Mouse (Mus musculus): ENCODE results near the gene Rbms3.

The Rbms3 gene

GRCm38 (mm10) chr9:116976575-116977408 is 652.9 kb downstream of the Rbms3 start:
- DNase-seq (ENCODE audit: low spot score in 2 of 2) = no peak

DNA sequence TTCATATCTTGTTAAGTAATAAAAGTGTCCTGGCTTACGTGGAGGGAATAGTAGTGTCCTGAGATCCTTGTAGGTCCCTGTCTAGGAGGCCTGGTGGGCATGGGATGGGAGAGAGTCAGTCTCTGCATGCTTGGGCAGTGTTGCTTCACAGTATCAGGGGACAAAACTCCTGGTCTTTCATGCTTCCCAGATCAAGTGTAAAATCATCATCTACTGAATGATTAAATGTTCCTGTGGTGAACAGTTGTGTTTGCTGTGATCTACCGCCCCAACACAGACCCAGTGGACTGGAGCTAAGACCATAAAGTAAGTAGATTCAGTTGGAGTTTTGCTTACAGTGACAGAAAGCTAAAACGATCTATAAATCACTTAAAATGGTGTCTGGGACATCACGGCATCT is 654.4 kb downstream of the Rbms3 start:
- no peak for DNase-seq (ENCODE audit: low spot score in 2 of 2)

GRCm38 (mm10) chr9:116974134-116974533 is 655.6 kb downstream of the Rbms3 start:
- DNase-seq (ENCODE audit: low spot score in 2 of 2) = no peak

GRCm38 (mm10) chr9:116973594-116973993 is 656.1 kb downstream of the Rbms3 start:
- no peak for DNase-seq (ENCODE audit: low spot score in 2 of 2)

DNA sequence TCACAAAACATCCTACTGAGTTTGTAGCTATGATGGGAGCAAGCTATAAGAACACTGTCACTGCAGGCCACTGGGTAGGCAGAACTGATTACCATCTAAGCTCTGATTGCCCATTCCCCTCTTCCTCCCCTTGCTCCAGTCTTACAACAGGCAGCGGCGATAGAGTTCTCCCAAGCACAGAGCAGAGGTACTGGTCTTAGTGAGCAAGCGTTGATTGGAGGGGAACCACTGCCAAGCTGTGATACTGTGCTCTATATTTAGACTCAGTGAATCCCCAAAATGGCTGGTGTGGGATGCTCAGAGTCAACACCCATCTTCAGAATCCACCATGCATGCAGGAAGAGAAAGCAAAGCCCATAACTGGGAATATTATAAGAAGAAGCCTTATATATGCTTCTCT is 662.4 kb downstream of the Rbms3 start:
- DNase-seq (ENCODE audit: low spot score in 2 of 2) = no peak

- DNase-seq (ENCODE audit: low spot score in 2 of 2) = no peak
Measured at GRCm38 (mm10) chr9:116965691-116966090, 664.0 kb downstream of the Rbms3 start.

GRCm38 (mm10) chr9:116956156-116956555 is 673.6 kb downstream of the Rbms3 start:
- DNase-seq (ENCODE audit: low spot score in 2 of 2) = no peak

DNA sequence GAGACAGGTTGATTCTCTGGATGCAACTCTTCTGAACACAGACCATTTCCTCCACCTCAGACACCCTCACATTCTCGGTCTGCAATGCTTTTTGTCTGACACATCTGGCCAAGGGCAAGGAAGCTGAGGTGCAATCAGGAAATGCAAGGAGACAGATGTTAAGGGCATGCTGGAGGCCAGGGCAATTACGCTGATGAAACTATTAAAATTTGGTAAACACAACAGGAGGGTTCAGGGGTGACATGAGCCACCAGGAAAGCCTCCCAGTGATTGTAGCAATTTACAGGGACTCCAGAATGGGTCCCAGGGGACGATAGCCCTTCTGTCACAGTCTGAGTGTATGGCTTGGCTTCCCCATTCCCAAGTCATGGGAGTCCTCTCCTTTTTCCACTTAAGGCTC is 681.5 kb downstream of the Rbms3 start:
- no peak for DNase-seq (ENCODE audit: low spot score in 2 of 2)

DNA sequence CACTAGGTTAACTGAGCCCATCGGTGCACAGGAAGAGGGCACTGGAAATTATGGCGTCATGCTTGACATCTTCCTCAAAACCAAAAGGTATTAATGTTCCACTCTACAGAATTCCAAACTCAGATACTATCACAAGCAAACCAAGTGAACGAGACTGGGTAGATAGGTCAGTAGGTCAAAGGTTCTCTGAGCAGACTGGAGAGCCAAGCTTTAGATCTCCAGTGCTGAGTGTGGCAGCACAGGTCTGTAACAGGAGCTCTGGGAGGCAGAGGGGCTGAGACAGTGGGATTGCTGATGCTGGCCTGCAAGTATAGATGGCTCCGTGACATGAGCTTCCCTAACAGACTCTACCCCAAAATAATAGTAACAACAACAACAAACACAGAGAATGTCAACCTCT is 682.3 kb downstream of the Rbms3 start:
- no peak for DNase-seq (ENCODE audit: low spot score in 2 of 2)

- DNase-seq (ENCODE audit: low spot score in 2 of 2) = no peak
Measured at GRCm38 (mm10) chr9:116946787-116947186, 682.9 kb downstream of the Rbms3 start.

DNA sequence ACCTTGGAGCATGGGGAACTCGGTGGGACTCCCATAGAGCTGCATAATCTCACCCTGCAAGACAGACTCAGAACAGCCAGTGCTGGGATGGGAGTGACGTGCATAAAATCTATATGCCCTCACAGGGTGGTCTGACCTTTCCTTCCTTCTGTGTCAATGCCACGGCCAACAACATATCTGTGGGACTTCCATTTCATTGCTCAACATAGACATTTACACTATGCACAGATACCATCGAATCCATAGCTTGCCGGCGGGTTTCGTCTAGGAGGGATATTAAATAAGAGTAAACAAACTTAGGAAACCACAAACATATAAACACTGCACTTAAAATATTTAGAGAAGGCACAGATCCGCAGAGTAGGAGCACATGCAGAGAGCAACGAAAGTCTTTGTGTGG is 684.0 kb downstream of the Rbms3 start:
- DNase-seq (ENCODE audit: low spot score in 2 of 2) = no peak

GRCm38 (mm10) chr9:116943902-116944301 is 685.8 kb downstream of the Rbms3 start:
- DNase-seq (ENCODE audit: low spot score in 2 of 2) = no peak

- DNase-seq (ENCODE audit: low spot score in 2 of 2) = no peak
Measured at GRCm38 (mm10) chr9:116941116-116941515, 688.6 kb downstream of the Rbms3 start.

DNA sequence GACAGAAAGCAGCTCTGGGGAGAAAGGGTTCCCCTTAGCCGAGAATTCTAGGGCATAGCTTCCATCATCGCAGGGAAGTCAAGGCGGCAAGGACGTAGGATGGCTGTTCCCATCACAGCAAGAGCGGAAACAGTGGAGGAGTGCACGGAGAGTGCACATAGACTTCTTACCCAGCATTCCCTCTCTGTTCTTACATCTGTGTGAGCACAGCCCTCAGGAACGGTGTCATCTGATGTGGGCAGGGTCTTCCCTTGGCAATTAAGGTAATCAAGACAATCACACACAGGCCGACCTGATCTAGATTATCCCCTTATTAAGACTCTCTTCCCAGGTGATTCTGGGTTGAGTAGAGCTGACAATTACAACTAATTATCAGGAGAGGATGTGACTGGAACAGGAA is 689.0 kb downstream of the Rbms3 start:
- DNase-seq (ENCODE audit: low spot score in 2 of 2) = no peak

GRCm38 (mm10) chr9:116928338-116928737 is 701.4 kb downstream of the Rbms3 start:
- no peak for DNase-seq (ENCODE audit: low spot score in 2 of 2)

GRCm38 (mm10) chr9:116923151-116923550 is 706.6 kb downstream of the Rbms3 start:
- no peak for DNase-seq (ENCODE audit: low spot score in 2 of 2)

GRCm38 (mm10) chr9:116922561-116922960 is 707.2 kb downstream of the Rbms3 start:
- DNase-seq (ENCODE audit: low spot score in 2 of 2) = no peak

- no peak for DNase-seq (ENCODE audit: low spot score in 2 of 2)
Measured at GRCm38 (mm10) chr9:116919441-116920019, 710.2 kb downstream of the Rbms3 start.

GRCm38 (mm10) chr9:116912493-116912847 is 717.2 kb downstream of the Rbms3 start:
- no peak for DNase-seq (ENCODE audit: low spot score in 2 of 2)

- DNase-seq (ENCODE audit: low spot score in 2 of 2) = no peak
Measured at GRCm38 (mm10) chr9:116911781-116912492, 717.8 kb downstream of the Rbms3 start.

- no peak for DNase-seq (ENCODE audit: low spot score in 2 of 2)
Measured at GRCm38 (mm10) chr9:116909511-116909910, 720.2 kb downstream of the Rbms3 start.

- DNase-seq (ENCODE audit: low spot score in 2 of 2) = no peak
Measured at GRCm38 (mm10) chr9:116906955-116907354, 722.8 kb downstream of the Rbms3 start.

DNA sequence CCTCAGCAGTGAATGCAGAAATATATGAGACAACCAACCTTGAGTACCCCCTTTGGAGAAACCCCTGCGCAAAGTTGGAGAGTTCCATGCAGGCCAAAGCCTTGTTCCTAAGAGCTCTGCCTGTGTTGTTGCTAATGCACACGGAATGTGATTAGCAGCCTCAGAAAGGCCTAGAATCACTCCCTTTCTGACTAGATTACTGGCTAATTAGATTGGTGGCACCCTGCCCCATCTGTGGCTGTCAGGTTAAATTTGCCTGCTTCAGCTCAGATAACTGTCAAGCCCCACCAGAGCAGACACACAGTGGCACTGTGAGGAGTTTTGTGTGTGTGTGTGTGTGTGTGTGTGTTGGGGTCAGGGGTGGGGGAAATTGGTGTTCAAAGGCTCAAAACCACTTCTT is 724.1 kb downstream of the Rbms3 start:
- DNase-seq (ENCODE audit: low spot score in 2 of 2) = no peak
